ENCODE assay signal across 8 mouse cellular contexts in the genomic region with DNA sequence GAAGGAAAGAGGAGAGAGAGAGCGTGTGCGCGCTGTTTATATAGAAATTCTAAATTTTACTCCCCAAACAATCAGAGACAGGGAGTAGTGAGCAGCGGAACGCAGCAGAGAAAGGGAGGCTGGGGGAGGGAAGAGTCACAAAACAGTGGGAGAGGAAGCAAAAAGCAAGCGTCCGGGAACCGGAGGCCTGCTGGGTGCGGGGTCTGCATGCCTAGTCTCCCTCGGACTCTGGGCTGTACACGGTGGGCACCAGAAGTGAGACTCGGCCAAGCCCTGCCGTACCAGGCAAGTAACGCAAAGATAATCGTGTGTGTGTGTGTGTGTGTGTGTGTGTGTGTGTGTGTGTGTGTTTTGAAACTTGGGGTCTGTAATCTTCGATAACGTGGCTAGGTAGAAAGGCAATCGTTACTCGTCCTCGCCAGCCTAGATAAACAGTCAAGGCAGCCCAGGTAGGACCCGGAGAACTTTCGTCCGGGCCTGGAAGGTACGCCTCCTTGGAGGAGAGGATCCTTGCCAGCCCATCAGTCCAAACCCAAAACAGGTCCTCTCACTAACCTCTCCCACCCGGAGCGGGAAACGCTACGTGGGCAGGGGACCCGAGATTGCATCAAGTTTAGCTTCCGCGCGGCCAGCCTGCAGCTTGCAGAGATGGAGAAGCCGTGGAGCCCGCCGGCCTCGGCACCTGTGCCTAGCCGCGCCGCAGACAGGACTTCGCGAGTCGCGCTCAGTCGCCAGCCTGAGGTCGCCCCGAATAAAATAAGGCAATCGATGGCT. TPM values are rescaled to one million over a fixed set of nuclear protein-coding genes. Genes with fewer than 3 reads are reported as not detected.
A peak's percentile ranks its signal among the peaks of the same experiment; 100 is the strongest.
DNase-seq lines count a peak whose midpoint lies in the region; ATAC-seq and TF ChIP-seq lines count a peak whose summit lies in the region.

No protein-coding gene starts in this region.

- peak overlapping the region; percentile 84 for H3K4me2 ChIP-seq in forebrain, embryonic 11.5 days (ENCODE audit: low read depth, low read length, severe bottlenecking)
- H3K4me2 ChIP-seq in intestine, embryonic 16.5 days (ENCODE audit: low read depth, low read length), result peak overlapping the region; percentile 54
- peak overlapping the region; percentile 24 for H3K4me2 ChIP-seq in liver, embryonic 16.5 days (ENCODE audit: low read depth, low read length)

- no peak for TF ChIP-seq CTCF in testis, adult 2 months (IDR thresholded peaks at IDR 0.05; ENCODE audit: control insufficient read depth, insufficient read depth, insufficient replicate concordance, low read depth, low read length)

- H3K9me3 ChIP-seq in forebrain, embryonic 11.5 days (ENCODE audit: control insufficient read depth, low read length), result no peaks in the 10 kb centered on the region
- no peaks in the 10 kb centered on the region for H3K9me3 ChIP-seq in intestine, embryonic 16.5 days (ENCODE audit: control insufficient read depth, low read length)
- H3K9me3 ChIP-seq in liver, embryonic 16.5 days (replicated peaks; ENCODE audit: control insufficient read depth, low read length), result no peaks in the 10 kb centered on the region

- TF ChIP-seq POLR2A in testis, adult 2 months (IDR thresholded peaks at IDR 0.05; ENCODE audit: control insufficient read depth, low read depth, low read length), result no peak

- ATAC-seq in CD4-positive, CD25-positive, alpha-beta regulatory T cell, adult 4 months, result no peak
- no peak; the same call in 1 of the 2 replicates for ATAC-seq in forebrain, embryonic 11.5 days (replicated peaks; ENCODE audit: low FRiP score)
- 0 out of 2 replicates have a peak, but pooled peaks have one; percentile 4 for ATAC-seq in intestine, embryonic 16.5 days
- ATAC-seq in liver, embryonic 16.5 days (ENCODE audit: low read depth), result no peak

- peaks cover 6% of the 10 kb centered on the region for H3K4me1 ChIP-seq in testis, adult 2 months (ENCODE audit: control insufficient read depth, insufficient read depth, low read length)
- peaks cover 8% of the 10 kb centered on the region; the same call in 1 of the 2 replicates for H3K4me1 ChIP-seq in forebrain, embryonic 11.5 days (replicated peaks; ENCODE audit: control insufficient read depth, insufficient read depth, low read length)
- peaks cover 3% of the 10 kb centered on the region for H3K4me1 ChIP-seq in intestine, embryonic 16.5 days (ENCODE audit: control insufficient read depth, insufficient read depth, low read length)
- H3K4me1 ChIP-seq in liver, embryonic 16.5 days (ENCODE audit: control insufficient read depth, low read depth, low read length), result no peaks in the 10 kb centered on the region; the same call in 1 of the 2 replicates

- H3K27ac ChIP-seq in testis, adult 2 months (ENCODE audit: control insufficient read depth, insufficient read depth, low read depth, low read length), result no peak overlapping the region
- peak overlapping the region; percentile 98 for H3K27ac ChIP-seq in forebrain, embryonic 11.5 days (ENCODE audit: low read depth, low read length)
- H3K27ac ChIP-seq in intestine, embryonic 16.5 days (ENCODE audit: low read length), result 0 out of 2 replicates have a peak overlapping the region, but pooled peaks have one; percentile 13
- no peak overlapping the region for H3K27ac ChIP-seq in liver, embryonic 16.5 days (ENCODE audit: low read length)

- peak overlapping the region; percentile 25; the same call in 1 of the 2 replicates for H3K4me3 ChIP-seq in testis, adult 2 months (ENCODE audit: control insufficient read depth, low read depth, low read length)
- peak overlapping the region; percentile 89 for H3K4me3 ChIP-seq in forebrain, embryonic 11.5 days (ENCODE audit: low read depth, low read length)
- H3K4me3 ChIP-seq in intestine, embryonic 16.5 days (ENCODE audit: low read length), result peak overlapping the region; percentile 50
- peak overlapping the region; percentile 38 for H3K4me3 ChIP-seq in liver, embryonic 16.5 days (ENCODE audit: low read depth, low read length)

- WGBS in forebrain, embryonic 11.5 days, result under 1% methylated on average over 47 of the region's 47 CpGs
- under 1% methylated on average over 47 of the region's 47 CpGs for WGBS in intestine, embryonic 16.5 days
- 2% methylated on average over 47 of the region's 47 CpGs for WGBS in liver, embryonic 16.5 days (ENCODE audit: insufficient replicate concordance)

- H3K27me3 ChIP-seq in testis, adult 2 months (ENCODE audit: control insufficient read depth, insufficient read depth, low read length), result no peaks in the 10 kb centered on the region; the same call in 1 of the 2 replicates
- H3K27me3 ChIP-seq in forebrain, embryonic 11.5 days (ENCODE audit: control insufficient read depth, insufficient read depth, low read length), result peaks cover 7% of the 10 kb centered on the region; the same call in 1 of the 2 replicates
- peaks cover 25% of the 10 kb centered on the region for H3K27me3 ChIP-seq in intestine, embryonic 16.5 days (replicated peaks; ENCODE audit: control insufficient read depth, insufficient read depth, low read length)
- H3K27me3 ChIP-seq in liver, embryonic 16.5 days (ENCODE audit: control insufficient read depth, insufficient read depth, low read depth, low read length), result peaks cover 81% of the 10 kb centered on the region

- no peaks in the 10 kb centered on the region for H3K36me3 ChIP-seq in testis, adult 2 months (ENCODE audit: control insufficient read depth, insufficient read depth, low read length)
- no peaks in the 10 kb centered on the region for H3K36me3 ChIP-seq in forebrain, embryonic 11.5 days (ENCODE audit: control insufficient read depth, insufficient read depth, low read length)
- no peaks in the 10 kb centered on the region for H3K36me3 ChIP-seq in intestine, embryonic 16.5 days (ENCODE audit: control insufficient read depth, insufficient read depth, low read length)
- H3K36me3 ChIP-seq in liver, embryonic 16.5 days (ENCODE audit: control insufficient read depth, insufficient read depth), result no peaks in the 10 kb centered on the region

- peak; percentile 16 for DNase-seq in CD4-positive, CD25-positive, alpha-beta regulatory T cell, adult 2 months (ENCODE audit: low read depth, low spot score)
- DNase-seq in testis, postnatal 14 days (ENCODE audit: low spot score), result no peak
- DNase-seq in forebrain, embryonic 11.5 days (ENCODE audit: low spot score), result peak; percentile 84
- DNase-seq in T-cell, adult 2 months (ENCODE audit: low spot score), result no peak

- peak overlapping the region; percentile 95 for H3K9ac ChIP-seq in forebrain, embryonic 11.5 days (ENCODE audit: low read length)
- H3K9ac ChIP-seq in intestine, embryonic 16.5 days (ENCODE audit: low read depth, low read length), result peak overlapping the region; percentile 56
- H3K9ac ChIP-seq in liver, embryonic 16.5 days (ENCODE audit: low read depth, low read length), result no peak overlapping the region

RNA-seq across cellular contexts. Expression of a gene that starts 3.2 kb away (rescaled TPM):
- not detected for polyA plus RNA-seq in CD4-positive, CD25-positive, alpha-beta regulatory T cell, adult 4 months (2017; shearing (Covaris generic))
- polyA plus RNA-seq in testis, adult 2 months (2012; rRNA removed), result 0.14 and 0.69 TPM in 2 replicates
- polyA plus RNA-seq in forebrain, embryonic 11.5 days (2014; fragmentation: Nextera tagmentation; extraction: Ambion mirVana), result 110 and 122 TPM in 2 replicates
- 0.87 and 1.2 TPM in 2 replicates for polyA plus RNA-seq in intestine, embryonic 16.5 days (2015; fragmentation: Nextera tagmentation; extraction: Ambion mirVana)
- polyA plus RNA-seq in liver, embryonic 16.5 days (2015; fragmentation: Nextera tagmentation; extraction: Ambion mirVana), result 0.15 and 0.17 TPM in 2 replicates

Comparison
In these comparisons a context has a peak if more than half of its experiments do, and no peak if none do; other contexts are left out.
1. DNase-seq: peak in CD4-positive, CD25-positive, alpha-beta regulatory T cell, adult 2 months (single experiment) and forebrain, embryonic 11.5 days (single experiment); none in testis, postnatal 14 days (single experiment) and T-cell, adult 2 months (single experiment).
2. H3K27ac ChIP-seq: peak in forebrain, embryonic 11.5 days (single experiment) and intestine, embryonic 16.5 days (single experiment); none in testis, adult 2 months (single experiment) and liver, embryonic 16.5 days (single experiment).
3. H3K4me3 ChIP-seq: peak in every context shown above with its lines; median percentile 89 in forebrain, embryonic 11.5 days; 50 in intestine, embryonic 16.5 days; 38 in liver, embryonic 16.5 days; 25 in testis, adult 2 months.
4. H3K4me2 ChIP-seq: peak in every context shown above with its lines; median percentile 84 in forebrain, embryonic 11.5 days; 54 in intestine, embryonic 16.5 days; 24 in liver, embryonic 16.5 days.
5. RNA of a gene that starts 3.2 kb away (polyA plus RNA-seq): 110 to 122 TPM in forebrain, embryonic 11.5 days; 0.87 to 1.2 TPM in intestine, embryonic 16.5 days, 0.15 to 0.17 TPM in liver, embryonic 16.5 days, 0.14 to 0.69 TPM in testis, adult 2 months and not detected in CD4-positive, CD25-positive, alpha-beta regulatory T cell, adult 4 months; every median in the first group is over 10 times any median in the second.